Mouse (Mus musculus) hindbrain, embryonic 16.5 days (tissue): Measurements from ENCODE around the gene Hoxb2. TPM values are rescaled to one million over a fixed set of nuclear protein-coding genes. Genes with fewer than 3 reads are reported as not detected.
A peak's percentile ranks its signal among the peaks of the same experiment; 100 is the strongest.

Experiments used
- ATAC-seq: fragments of 200-750 bp; cut with Nextera tagmentation; 2 replicates; pipeline ENCODE4 v1.8.0; 2017; ENCODE audit warnings: moderate TSS enrichment, moderate library complexity
- H3K27ac ChIP-seq: fragments of 300-500 bp; sonication (generic); 2 replicates; pipeline ENCODE4 v1.5.1; 2014; ENCODE audit warnings: low read depth, mild to moderate bottlenecking, control low read depth, low read length, moderate library complexity
- H3K27me3 ChIP-seq: fragments of 300-500 bp; sonication (generic); replicated peaks from 2 replicates; pipeline ENCODE4 v1.6.1; 2014; ENCODE audit warnings: low read length; ENCODE audit not compliant: control insufficient read depth, insufficient read depth
- H3K36me3 ChIP-seq: fragments of 300-500 bp; sonication (generic); 2 replicates; pipeline ENCODE4 v1.6.1; 2014; ENCODE audit warnings: mild to moderate bottlenecking, low read length, moderate library complexity, mixed read lengths; ENCODE audit not compliant: control insufficient read depth, insufficient read depth
- H3K4me1 ChIP-seq: fragments of 300-500 bp; sonication (generic); 2 replicates; pipeline ENCODE4 v1.6.1; 2014; ENCODE audit warnings: low read depth, low read length; ENCODE audit not compliant: control insufficient read depth, insufficient read depth
- H3K4me2 ChIP-seq: fragments of 300-500 bp; sonication (generic); 2 replicates; pipeline ENCODE4 v1.6.1; 2014; ENCODE audit warnings: mild to moderate bottlenecking, low read length, control low read depth, moderate library complexity
- H3K4me3 ChIP-seq: fragments of 300-500 bp; sonication (generic); 2 replicates; pipeline ENCODE4 v1.5.1; 2014; ENCODE audit warnings: mild to moderate bottlenecking, low read length, control low read depth, moderate library complexity
- H3K9ac ChIP-seq: fragments of 300-500 bp; sonication (generic); 2 replicates; pipeline ENCODE4 v1.6.1; 2014; ENCODE audit warnings: low read depth, mild to moderate bottlenecking, control low read depth, low read length, moderate library complexity
- H3K9me3 ChIP-seq: fragments of 300-500 bp; sonication (generic); 2 replicates; pipeline ENCODE4 v1.6.1; 2014; ENCODE audit warnings: mild to moderate bottlenecking, low read length, moderate library complexity; ENCODE audit not compliant: control insufficient read depth
- WGBS: fragments of 180-500 bp; shearing (Covaris S2); extraction: QIAGEN DNeasy Blood & Tissue Kit; methylation state at CpG from one replicate; pipeline ENCODE4 v1.1.7; 2014; 5-methylcytosine and 5-hydroxymethylcytosine counted together
- microRNA counts: library from miRNA; unstranded; fragments of <30 nt; microRNA quantifications from one replicate; lab custom pipeline; 2016
- microRNA-seq: library from miRNA; unstranded; fragments of <30 nt; microRNA quantifications from one replicate; pipeline ENCODE4, GENCODE M21; 2017
- polyA plus RNA-seq: library from polyadenylated mRNA; unstranded; fragments of >200 nt; fragmentation: Nextera tagmentation; extraction: Ambion mirVana; gene quantifications from 2 replicates; pipeline ENCODE4 v1.2.1, GENCODE M21; 2015

The Hoxb2 gene
- polyA plus RNA-seq, 1 experiment from 2014 or later: 20.0 TPM

DNA sequence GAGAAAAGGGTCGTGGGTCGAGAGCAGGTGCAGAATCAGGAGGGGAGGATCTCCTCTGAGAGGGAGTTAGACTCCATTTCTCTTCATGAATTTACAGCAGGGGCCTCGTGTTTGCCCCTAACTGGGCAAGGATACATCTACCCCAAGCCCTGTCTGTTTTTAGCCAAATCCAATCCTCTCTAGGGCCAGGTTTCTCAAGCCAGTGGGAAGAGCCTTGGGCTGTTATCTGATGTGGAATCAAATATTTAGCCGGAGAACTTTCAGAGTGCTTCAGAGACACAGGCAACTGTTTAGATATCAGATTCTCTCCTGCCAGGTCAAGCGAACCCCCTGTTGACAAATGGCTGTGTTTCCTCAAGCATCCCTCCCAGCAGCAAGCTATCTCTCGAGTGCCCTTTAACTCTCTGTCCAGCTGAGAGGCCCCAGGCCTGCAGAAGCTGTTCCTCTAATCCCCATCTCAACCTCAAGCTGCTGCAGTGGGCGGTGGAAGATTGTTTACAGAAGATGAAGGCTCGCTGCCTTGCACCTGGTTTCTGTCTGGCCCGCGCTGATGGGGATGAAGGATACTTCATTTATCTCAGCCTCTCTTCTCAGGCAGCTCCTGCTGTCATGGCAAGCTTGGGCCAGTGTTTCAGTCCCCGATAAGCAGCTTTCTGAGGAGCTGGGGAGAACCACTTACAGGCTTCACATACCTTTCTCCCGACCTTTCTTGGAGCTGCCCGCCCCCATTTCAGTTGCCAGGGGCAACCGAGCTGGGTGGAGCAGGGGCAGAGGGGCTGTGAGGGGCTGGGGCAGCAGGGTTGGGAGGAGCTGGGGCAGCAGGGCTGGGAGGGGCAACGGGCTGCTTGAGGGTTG, 46.7 kb downstream of the Hoxb2 start:
- ATAC-seq: no peak
- no peaks in the 10 kb centered on the region for H3K9me3 ChIP-seq
- no peak overlapping the region for H3K27ac ChIP-seq
- H3K4me3 ChIP-seq: no peak overlapping the region
- WGBS: 15% methylated on average over 15 of the region's 15 CpGs
- no peak overlapping the region for H3K9ac ChIP-seq
- H3K27me3 ChIP-seq: no peaks in the 10 kb centered on the region
- H3K4me1 ChIP-seq: peaks cover 6% of the 10 kb centered on the region; the same call in 1 of the 2 replicates
- no peaks in the 10 kb centered on the region for H3K36me3 ChIP-seq
- H3K4me2 ChIP-seq: no peak overlapping the region

- H3K27ac ChIP-seq: no peak overlapping the region
- H3K27me3 ChIP-seq: no peaks in the 10 kb centered on the region
- peaks cover 6% of the 10 kb centered on the region; the same call in 1 of the 2 replicates for H3K4me1 ChIP-seq
- ATAC-seq: no peak
- no peak overlapping the region for H3K4me2 ChIP-seq
- H3K9me3 ChIP-seq: no peaks in the 10 kb centered on the region
- no peak overlapping the region for H3K4me3 ChIP-seq
- H3K9ac ChIP-seq: no peak overlapping the region
- 48% methylated on average over 7 of the region's 7 CpGs for WGBS
- H3K36me3 ChIP-seq: no peaks in the 10 kb centered on the region
Measured at GRCm38 (mm10) chr11:96397806-96398335, 47.5 kb downstream of the Hoxb2 start.

DNA sequence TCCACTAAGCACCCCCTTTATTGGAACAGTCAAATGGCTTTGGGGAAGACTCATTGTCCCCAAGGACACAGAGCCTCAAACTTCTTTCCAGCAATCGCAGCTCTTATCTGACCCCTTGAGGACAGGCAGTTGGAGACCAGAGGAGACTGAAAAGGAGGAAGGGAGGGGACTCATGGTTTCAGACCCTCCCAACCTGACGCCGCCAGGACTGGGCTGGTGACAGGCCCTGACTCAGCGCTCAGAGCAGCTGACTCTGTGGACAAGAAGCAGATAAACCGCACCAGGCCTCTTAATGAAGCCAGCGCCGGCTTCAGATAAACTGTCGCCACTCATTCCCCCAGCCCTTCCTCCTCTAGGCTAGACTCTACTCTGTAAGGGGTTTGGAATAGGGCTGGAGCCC, 49.6 kb downstream of the Hoxb2 start:
- WGBS: 31% methylated on average over 8 of the region's 8 CpGs
- ATAC-seq: no peak
- Histone ChIP-seq H3K27ac (no peak overlapping the region), H3K4me3 (no peak overlapping the region), H3K4me2 (no peak overlapping the region), H3K9me3 (no peaks in the 10 kb centered on the region), H3K4me1 (peaks cover 6% of the 10 kb centered on the region; the same call in 1 of the 2 replicates), H3K36me3 (no peaks in the 10 kb centered on the region), H3K27me3 (no peaks in the 10 kb centered on the region), H3K9ac (no peak overlapping the region)

MicroRNA genes within 50 kb of the gene (microRNA counts, 519-probe panel; counts per million panel counts)
- microRNA mmu-miR-10a (lab: Ali Mortazavi, UCI): 3,592 counts per million, percentile 92 among the panel's probes with 10 or more counts

Small RNAs within 50 kb of the gene (microRNA-seq; reads per million reads assigned to microRNA genes)
- gene Mir10a: 66,890 reads per million, percentile 100 among the genes with 10 or more reads in this experiment

Other genes starting within 250 kb of the Hoxb2 start
- gene Calcoco2, start 238.6 kb upstream of the Hoxb2 start, polyA plus RNA-seq: not detected in 2 replicates
- 0.27 and 0.36 TPM in 2 replicates for gene Ttll6, start 216.7 kb upstream of the Hoxb2 start, polyA plus RNA-seq
- not detected in 2 replicates for gene Hoxb13, start 156.2 kb upstream of the Hoxb2 start, polyA plus RNA-seq
- 1.4 and 5.2 TPM in 2 replicates for gene Hoxb9, start 79.1 kb upstream of the Hoxb2 start, polyA plus RNA-seq
- 15.1 and 15.9 TPM in 2 replicates for gene Hoxb8, start 68.6 kb upstream of the Hoxb2 start, polyA plus RNA-seq
- 29.3 and 33.1 TPM in 2 replicates for gene Hoxb7, start 63.9 kb upstream of the Hoxb2 start, polyA plus RNA-seq
- 49.9 and 53.3 TPM in 2 replicates for gene Hoxb6, start 58.0 kb upstream of the Hoxb2 start, polyA plus RNA-seq
- gene Hoxb5, start 47.2 kb upstream of the Hoxb2 start, polyA plus RNA-seq: 120 and 133 TPM in 2 replicates
- gene Hoxb4, start 32.3 kb upstream of the Hoxb2 start, polyA plus RNA-seq: 2.5 and 3.3 TPM in 2 replicates
- gene Hoxb3, start 27.2 kb upstream of the Hoxb2 start, polyA plus RNA-seq: 4.8 and 5.6 TPM in 2 replicates
- gene Hoxb1, start 15.2 kb downstream of the Hoxb2 start, polyA plus RNA-seq: 0.21 and 0.35 TPM in 2 replicates
- 5.9 and 7.4 TPM in 2 replicates for gene Skap1, start 114.1 kb downstream of the Hoxb2 start, polyA plus RNA-seq